Mouse (Mus musculus) gonadal fat pad, adult 2 months (tissue): ENCODE results near the gene Gm19410. TPM values are rescaled to one million over a fixed set of nuclear protein-coding genes. Genes with fewer than 3 reads are reported as not detected.

Experiments
- DNase-seq: peaks from one replicate; pipeline ENCODE4 v3.0.0-alpha.2; 2012; ENCODE audit warnings: low read depth
- polyA plus RNA-seq: library from polyadenylated mRNA; depleted of rRNA; stranded (reverse); fragments of >200 nt; gene quantifications from 2 replicates; pipeline ENCODE4 v1.2.3, GENCODE M21; 2012; rRNA removed

Gene Gm19410
- 0.03 and 0.04 TPM in 2 replicates for polyA plus RNA-seq

GRCm38 (mm10) chr8:35765499-35766193 is at the start of gene Gm19410:
Gene Gm19410, plus strand, starts transcription at chr8:35765790.
- no peak for DNase-seq

- no peak for DNase-seq
Observed at GRCm38 (mm10) chr8:35730776-35731175, 34.8 kb upstream of the Gm19410 start.

GRCm38 (mm10) chr8:35735438-35735837 is 30.2 kb upstream of the Gm19410 start:
- no peak for DNase-seq

- DNase-seq = no peak
Observed at GRCm38 (mm10) chr8:35756202-35756601, 9.4 kb upstream of the Gm19410 start.

GRCm38 (mm10) chr8:35765020-35765419 is 570 bp upstream of the Gm19410 start:
- DNase-seq = no peak

GRCm38 (mm10) chr8:35773508-35773907 is 7.9 kb downstream of the Gm19410 start:
- DNase-seq = no peak
